Mouse (Mus musculus): ENCODE results near the gene Slc25a13.

DNA sequence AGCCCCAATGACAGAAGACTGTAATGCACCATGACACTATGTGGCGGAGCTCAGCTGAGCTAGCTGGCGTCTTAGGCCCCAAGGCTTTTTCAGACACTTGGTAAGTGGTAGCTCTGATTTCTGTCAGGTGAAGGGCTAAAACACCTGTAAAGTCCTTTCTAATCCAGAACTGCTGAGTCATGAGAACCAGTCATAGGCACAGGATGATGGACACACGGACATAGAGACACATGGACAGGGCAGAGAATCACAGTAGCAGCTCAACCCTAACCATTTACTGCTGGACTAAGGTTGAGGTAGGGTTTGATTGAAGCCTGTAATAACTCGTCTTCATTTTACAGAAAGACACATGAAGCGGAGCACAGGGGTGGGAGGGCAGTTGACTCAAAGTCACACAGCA, 95.1 kb downstream of the Slc25a13 start:
- TF ChIP-seq CTCF (IDR thresholded peaks at IDR 0.05; ENCODE audit: extremely low read depth, insufficient read depth, low read length), result no peak
- no peak for TF ChIP-seq POLR2A (IDR thresholded peaks at IDR 0.05; ENCODE audit: extremely low read depth, insufficient read depth, low read length)
